Mouse (Mus musculus) lung, postnatal 0 days (tissue): ENCODE data around the gene Osgin1.

Experiments used
- CTCF ChIP-seq: IDR thresholded peaks from 2 replicates; pipeline ENCODE4 v1.5.1; 2016; ENCODE audit warnings: antibody characterized with exemption, mild to moderate bottlenecking
- EP300 ChIP-seq: IDR thresholded peaks from 2 replicates; pipeline ENCODE4 v1.6.1; 2016; ENCODE audit warnings: antibody characterized with exemption, mild to moderate bottlenecking, control low read depth

GRCm38 (mm10) chr8:119446211-119446989, 12.5 kb downstream of the Osgin1 start, which contains the start of gene Necab2:
- TF ChIP-seq CTCF (peak; percentile 84), EP300 (no peak)
